ENCODE assay signal across 17 mouse cellular contexts in genomic region chrX:71406290-71406689, GRCm38 (mm10).
"Had no signal": no experiment of that assay in that cellular context is flagged by ENCODE, and none has a peak within 500 bp of the region (broad histone marks: within the 10 kb centered on the region; RNA-seq: fewer than 3 reads in every experiment).

No protein-coding gene starts in this region.

- DNase-seq: left cerebral cortex, postnatal 4 days; liver; liver, embryonic 13.5 days; liver, postnatal 0 days; lung, adult 18-20 months; lung, adult 2 months; lung, embryonic 14.5 days; lung, postnatal 10 days; lung, postnatal 14 days; lung, postnatal 36 days; lung, postnatal 4 days; midbrain, embryonic 14.5 days had no signal

- ATAC-seq: liver, embryonic 12.5 days; liver, postnatal 0 days; lung, postnatal 0 days; midbrain, embryonic 13.5 days; midbrain, embryonic 15.5 days; midbrain, embryonic 16.5 days had no signal
